Mouse (Mus musculus) adrenal gland, adult (tissue): ENCODE data around the gene Cntfr.
A peak's percentile ranks its signal among the peaks of the same experiment; 100 is the strongest.

Experiments used
- DNase-seq, 2 experiments: peaks; one replicate each; pipeline ENCODE4 v3.0.0; 2022 to 2023; ENCODE audit warnings: low spot score in 1 of 2; ENCODE audit not compliant: inconsistent age in 2 of 2

The Cntfr gene

GRCm38 (mm10) chr4:41654217-41654616 lies 42.7 kb downstream of the Cntfr start:
- DNase-seq: peak; percentile 69 to 88

GRCm38 (mm10) chr4:41653730-41654129 lies 43.2 kb downstream of the Cntfr start:
- no peak for DNase-seq

DNA sequence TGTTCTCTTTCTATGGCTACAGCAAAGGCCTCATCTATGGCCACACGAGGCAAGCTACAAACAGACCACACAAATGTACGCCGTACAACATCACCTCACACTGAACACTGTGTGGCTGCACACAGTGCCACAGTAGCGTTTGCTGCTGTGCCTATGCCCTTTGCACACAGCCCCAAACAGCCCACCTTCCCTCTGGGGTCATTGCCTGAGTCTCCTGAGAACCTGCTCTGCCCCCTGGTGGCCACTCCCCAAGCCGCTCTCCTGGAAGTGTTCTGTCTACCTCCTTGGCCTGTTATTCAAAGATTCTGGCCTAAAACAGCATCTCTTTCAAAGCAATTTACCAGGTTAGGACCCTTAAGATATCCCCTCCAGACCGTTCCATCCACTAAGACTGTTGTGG lies 43.6 kb downstream of the Cntfr start:
- peak; percentile 53 to 88 for DNase-seq

GRCm38 (mm10) chr4:41648627-41649026 lies 48.3 kb downstream of the Cntfr start:
- no peak for DNase-seq

DNA sequence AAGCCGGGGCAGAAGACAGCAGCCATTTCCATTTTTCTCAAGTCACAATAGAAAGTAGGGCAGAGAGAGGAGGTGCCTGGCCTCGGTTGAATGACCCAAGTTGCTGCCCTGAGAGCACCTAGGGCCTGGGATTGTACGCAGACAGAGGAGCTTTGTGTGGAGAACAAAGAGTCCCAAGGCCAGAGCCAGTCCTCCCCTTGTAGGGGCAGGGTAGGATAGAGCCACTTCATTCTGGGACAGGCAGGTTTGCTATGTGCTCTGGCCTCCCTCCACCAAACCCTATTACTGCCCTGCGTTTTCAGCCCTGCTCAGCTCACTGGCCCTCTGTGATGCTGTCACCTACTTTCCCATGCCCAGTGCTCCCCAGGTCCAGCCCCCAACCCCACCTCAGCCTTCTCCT lies 48.7 kb downstream of the Cntfr start:
- no peak for DNase-seq

DNA sequence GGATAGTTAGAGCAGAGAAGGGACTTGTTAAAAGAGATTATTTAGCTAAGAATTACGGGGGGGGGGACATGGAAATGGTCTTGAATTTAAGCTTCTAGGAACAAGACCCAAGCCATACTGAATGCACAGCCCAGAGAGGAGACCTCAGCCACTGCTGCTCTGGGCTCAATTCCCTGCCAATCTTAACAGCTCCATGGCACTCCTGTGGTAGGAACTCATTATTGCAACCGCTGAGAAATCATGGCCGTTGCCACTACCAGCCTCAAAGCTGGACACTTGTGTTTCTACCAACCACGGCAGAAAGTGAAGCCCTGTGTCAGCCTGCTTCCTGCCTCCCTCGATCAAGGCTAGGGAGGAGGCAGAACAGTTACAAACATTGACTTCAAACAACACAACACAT lies 51.4 kb downstream of the Cntfr start:
- peak in 1 of 2 experiments; percentile 60 for DNase-seq

GRCm38 (mm10) chr4:41641199-41641822 lies 55.6 kb downstream of the Cntfr start:
- no peak for DNase-seq

DNA sequence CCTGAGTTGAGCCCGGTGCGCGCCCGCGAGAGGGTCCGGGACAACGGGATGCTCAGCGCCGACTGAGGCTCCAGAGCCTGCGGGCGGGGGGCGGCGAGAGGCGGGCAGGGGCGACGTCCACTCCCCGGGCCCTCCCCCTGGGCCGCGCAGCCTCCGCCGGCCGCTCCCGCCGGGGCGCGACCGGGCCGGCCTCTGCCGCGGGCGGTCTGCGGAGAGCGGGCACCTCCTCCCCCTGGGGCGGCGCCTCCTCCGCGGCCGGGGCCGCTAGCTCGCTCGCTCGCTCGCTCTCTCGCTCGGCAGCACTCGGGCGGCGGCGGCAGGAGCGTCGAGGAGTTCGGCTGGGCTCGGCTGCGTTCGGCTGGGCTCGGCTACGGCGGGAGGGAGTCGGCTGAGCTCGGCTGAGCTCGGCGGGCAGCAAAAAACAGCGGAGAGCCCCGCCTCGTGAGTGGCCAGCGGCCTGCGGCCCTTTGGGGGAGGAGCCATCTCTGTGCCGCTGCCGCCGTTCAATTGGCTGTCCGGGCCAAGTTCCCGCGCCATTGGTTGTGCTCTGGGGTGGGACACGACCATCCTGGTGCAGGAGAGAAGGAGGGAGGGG lies 56.9 kb downstream of the Cntfr start, which contains the start of gene Enho:
Enho (minus strand) TSS at position 412 of the 595 bp plus-strand sequence.
- DNase-seq: peak; percentile 96 to 98

- DNase-seq: no peak
Observed at GRCm38 (mm10) chr4:41639214-41639841, 57.6 kb downstream of the Cntfr start.

DNA sequence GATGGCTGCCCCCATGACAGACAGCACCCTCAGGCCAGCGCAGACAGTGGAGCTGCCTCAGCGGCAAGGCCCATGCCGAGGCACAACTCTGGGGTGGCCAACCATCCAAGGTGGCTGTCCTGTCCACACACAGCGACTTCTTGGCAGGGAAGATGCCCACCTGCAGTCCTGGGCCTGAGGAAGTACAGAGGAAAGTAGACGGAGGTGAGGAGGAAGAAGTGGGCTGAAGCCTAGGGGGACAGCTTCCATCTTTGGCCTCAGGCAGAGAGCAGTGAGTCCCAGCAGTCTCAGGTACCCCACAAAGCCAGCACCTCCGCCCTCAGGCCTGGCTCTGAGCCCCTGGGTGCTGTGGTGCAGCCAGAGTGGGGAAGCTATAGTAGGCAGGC lies 58.1 kb downstream of the Cntfr start:
- DNase-seq: no peak

DNA sequence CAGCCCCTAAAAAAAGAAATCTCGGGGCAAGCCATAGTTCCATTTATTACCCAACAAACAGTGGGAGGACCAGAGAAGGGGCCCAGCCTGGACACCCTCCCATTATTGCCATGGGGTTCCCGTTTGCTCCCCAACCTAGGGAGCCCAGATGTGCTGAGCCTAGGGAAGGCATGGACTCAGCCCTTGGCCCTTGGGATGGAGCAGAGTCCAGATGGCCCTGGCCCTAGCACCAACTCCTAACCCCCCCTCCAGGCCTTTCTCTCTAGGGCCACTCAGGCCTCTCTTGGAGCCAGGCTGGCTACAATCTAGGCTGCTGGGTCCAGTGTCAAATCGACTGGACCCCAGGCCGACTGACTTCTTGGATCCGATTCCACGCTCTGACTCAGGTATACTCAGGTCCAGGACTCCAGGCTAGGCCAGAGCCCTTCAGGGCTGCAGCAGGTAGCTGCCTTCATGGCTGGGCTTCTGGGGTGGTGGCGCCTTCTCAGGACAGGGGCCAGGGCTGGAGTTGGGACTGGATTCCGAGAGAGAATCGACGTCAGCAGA lies 58.6 kb downstream of the Cntfr start:
- DNase-seq: no peak

- DNase-seq: peak in 1 of 2 experiments; percentile 52
Observed at GRCm38 (mm10) chr4:41636882-41637635, 59.8 kb downstream of the Cntfr start.

DNA sequence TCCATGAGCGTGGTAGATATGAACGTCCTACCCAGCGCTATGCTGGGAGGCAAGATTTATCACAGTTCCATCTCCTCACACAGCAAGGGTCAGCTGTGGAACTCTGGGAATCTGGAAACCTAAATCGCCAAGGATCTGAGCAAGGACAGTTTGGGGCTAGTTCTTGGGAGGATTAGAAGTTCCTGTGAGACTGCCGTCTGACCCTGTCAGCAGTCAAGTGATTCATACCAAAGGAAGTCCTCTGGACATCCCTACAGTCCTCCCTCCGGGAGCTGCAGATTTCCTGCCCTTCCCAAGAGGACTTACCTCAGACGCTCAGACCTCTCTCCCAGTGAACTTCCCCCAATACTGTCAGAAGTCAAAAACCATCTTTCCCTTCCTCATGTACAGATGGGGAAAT lies 60.5 kb downstream of the Cntfr start:
- peak in 1 of 2 experiments; percentile 68 for DNase-seq

DNA sequence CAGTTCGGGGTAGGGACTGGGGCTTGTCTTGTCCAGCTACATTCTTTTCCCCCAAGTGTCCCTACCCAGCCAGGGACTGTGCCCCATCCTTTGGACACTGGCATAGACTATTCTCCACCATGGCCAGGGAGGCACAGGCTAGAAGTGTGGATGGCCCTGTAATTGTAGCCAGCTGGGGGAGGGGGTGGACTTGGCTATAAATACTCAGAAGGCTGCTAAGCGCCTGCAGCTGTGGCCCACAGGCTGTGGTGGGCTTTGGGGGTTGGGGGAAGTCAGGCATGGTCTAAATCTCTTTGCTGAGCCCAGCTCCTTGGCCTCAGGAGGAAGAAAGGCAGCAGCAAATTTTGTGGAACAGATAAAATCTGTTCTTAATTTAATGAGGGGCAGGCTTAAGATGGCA lies 61.0 kb downstream of the Cntfr start:
- DNase-seq: peak in 1 of 2 experiments; percentile 42

DNA sequence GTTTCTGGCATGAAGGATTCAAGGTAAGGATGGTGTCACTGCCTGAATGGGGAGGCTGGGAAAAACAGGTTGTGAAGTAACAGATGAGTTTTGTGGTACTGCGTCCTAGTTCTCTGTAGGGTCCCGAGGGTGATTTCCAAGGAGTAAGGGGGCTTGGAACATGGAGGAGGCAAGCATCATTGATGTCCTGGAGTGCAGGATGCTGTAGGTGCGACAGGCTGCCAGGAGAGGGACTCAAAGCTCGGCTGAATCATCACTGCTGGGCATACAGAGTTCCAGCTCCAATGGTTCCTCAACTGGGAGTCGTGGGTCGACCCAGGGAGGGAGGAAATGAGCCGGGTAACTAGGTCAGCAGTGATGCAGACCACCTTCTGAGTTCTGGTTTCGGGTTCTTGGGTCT lies 61.7 kb downstream of the Cntfr start:
- no peak for DNase-seq

GRCm38 (mm10) chr4:41634631-41635030 lies 62.3 kb downstream of the Cntfr start:
- no peak for DNase-seq

DNA sequence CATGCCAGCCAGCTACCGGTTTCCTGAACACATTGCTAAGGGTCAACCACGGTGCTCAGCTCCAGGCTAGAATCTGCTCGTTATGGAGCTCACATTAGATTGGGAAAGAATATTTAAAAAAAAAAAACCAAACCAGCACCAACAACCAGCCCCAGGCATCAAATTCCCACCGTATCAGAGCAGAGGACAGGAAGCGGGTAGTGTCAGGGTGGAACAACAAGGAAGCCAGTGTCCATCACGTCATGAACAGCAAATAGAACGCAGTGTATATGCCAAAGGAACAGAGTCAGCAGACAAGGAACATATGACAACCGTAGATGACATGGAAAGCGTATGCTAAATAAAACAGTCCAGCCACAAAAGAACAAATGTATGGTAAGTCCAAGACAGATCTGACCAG lies 63.9 kb downstream of the Cntfr start:
- no peak for DNase-seq

- DNase-seq: peak in 1 of 2 experiments; percentile 61
Observed at GRCm38 (mm10) chr4:41631390-41631789, 65.5 kb downstream of the Cntfr start.

DNA sequence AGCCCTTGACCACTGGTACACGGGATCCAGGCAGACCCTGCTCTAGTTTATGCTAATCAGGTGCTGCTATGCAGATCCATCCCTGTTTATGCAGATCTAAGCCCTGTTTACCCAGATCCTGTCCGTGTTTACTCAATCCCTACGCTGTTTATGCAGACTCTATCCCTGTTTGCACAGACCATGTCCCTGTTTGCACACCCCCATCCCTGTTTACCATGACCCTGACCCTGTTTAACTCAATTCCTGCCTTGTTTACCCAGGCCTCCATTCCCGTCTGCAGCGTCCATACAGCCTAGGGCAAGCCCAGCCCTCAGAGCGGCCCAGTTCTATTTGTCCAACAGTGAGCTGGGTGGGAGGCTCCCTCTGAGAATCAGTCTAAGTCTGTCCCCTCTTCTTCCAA lies 66.7 kb downstream of the Cntfr start:
- no peak for DNase-seq

DNA sequence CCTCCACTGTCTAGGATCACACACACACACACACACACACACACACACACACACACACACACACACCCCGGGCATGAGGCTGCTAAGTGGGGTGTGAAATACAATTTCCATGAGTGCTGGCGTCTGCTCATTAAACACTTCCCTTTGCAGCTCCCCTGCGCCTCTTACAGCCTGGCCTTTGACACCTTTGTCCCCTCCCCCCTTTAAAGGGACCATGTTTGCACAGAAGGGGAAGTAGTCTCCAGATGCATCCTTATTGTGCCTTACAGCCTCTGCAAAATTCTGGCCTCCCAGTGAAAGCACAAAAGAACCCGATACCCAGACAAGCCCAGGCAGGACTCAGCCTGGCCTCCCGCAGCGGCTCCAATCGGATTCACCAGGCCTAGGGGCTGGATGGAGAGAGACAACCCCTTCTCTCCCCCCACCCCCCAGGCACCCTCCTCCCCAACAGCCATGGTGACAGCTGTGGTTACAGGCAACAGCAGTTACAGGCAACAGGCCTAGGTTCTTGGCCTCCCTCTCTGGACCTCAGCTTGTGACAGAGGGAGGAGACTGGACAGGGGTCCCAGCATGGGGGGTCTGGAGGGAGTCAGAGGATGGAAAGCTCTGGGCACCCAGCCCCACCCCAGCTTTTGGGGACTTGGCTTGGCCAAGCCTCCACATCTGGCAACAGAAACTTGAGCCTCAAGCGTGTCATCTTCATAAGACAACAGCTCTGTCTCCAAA lies 68.5 kb downstream of the Cntfr start:
- no peak for DNase-seq

DNA sequence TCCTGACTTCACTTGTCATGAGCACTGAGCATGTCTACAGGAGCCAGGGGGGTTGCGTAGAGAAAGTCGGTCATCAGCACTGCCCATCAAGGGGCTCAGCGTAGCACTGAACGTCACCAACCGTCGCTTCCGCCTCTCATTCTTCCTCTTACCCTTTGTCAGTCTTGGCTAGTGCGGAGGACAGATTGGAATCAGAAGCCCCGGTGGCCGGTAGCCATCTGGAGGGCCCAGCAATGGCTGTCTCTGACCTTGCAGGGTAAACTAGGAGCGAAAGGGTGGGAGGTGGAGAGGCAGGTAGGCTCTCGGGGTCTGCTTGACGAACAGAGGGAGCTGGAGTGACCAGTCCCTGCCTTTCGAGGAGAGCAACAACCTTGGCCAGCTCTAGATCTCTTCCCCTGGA lies 74.8 kb downstream of the Cntfr start:
- no peak for DNase-seq
